Mouse (Mus musculus) thymus, adult 2 months (tissue): Measurements from ENCODE around the gene Camkk2. TPM values are rescaled to one million over a fixed set of nuclear protein-coding genes. Genes with fewer than 3 reads are reported as not detected.

ENCODE experiments used
- DNase-seq: peaks from one replicate; pipeline ENCODE4 v3.0.0; 2021
- H3K27ac ChIP-seq: fragments of 200-500 bp; 2 replicates; pipeline ENCODE4 v1.5.1; 2012; ENCODE audit warnings: low read length, control low read depth; ENCODE audit not compliant: control insufficient read depth, insufficient read depth
- H3K27me3 ChIP-seq: fragments of 200-500 bp; 2 replicates; pipeline ENCODE4 v1.6.1; 2012; ENCODE audit warnings: mild to moderate bottlenecking, low read length, moderate library complexity, mixed read lengths; ENCODE audit not compliant: control insufficient read depth, insufficient read depth
- H3K36me3 ChIP-seq: fragments of 200-500 bp; 2 replicates; pipeline ENCODE4 v1.6.1; 2012; ENCODE audit warnings: mild to moderate bottlenecking, low read length, moderate library complexity; ENCODE audit not compliant: control insufficient read depth, insufficient read depth
- H3K4me1 ChIP-seq: fragments of 200-500 bp; replicated peaks from 2 replicates; pipeline ENCODE4 v1.6.1; 2012; ENCODE audit warnings: low read length; ENCODE audit not compliant: control insufficient read depth, insufficient read depth
- H3K4me3 ChIP-seq: fragments of 200-500 bp; 2 replicates; pipeline ENCODE4 v1.5.1; 2012; ENCODE audit warnings: mild to moderate bottlenecking, low read length, control low read depth, moderate library complexity; ENCODE audit not compliant: control insufficient read depth, insufficient read depth
- CTCF ChIP-seq: fragments of 200-500 bp; IDR thresholded peaks from 2 replicates; pipeline ENCODE4 v1.5.1; 2012; ENCODE audit warnings: mild to moderate bottlenecking, control low read depth, low read length, moderate library complexity, borderline replicate concordance; ENCODE audit not compliant: control insufficient read depth, poor library complexity, insufficient read depth; ENCODE audit errors: extremely low read depth
- POLR2A ChIP-seq: fragments of 200-500 bp; IDR thresholded peaks from 2 replicates; pipeline ENCODE4 v1.6.1; 2012; ENCODE audit warnings: mild to moderate bottlenecking, low read length, control low read depth, moderate library complexity; ENCODE audit not compliant: control insufficient read depth, poor library complexity, insufficient read depth; ENCODE audit errors: extremely low read depth
- WGBS: fragments of 180-500 bp; shearing (Covaris S2); methylation state at CpG from one replicate; pipeline ENCODE4 v1.1.7; 2018; 5-methylcytosine and 5-hydroxymethylcytosine counted together
- polyA plus RNA-seq: library from polyadenylated mRNA; depleted of rRNA; stranded (reverse); fragments of >200 nt; gene quantifications from 2 replicates; pipeline ENCODE4 v1.2.3, GENCODE M21; 2012

The Camkk2 gene
- polyA plus RNA-seq, 1 experiment, result 31.1 TPM

DNA sequence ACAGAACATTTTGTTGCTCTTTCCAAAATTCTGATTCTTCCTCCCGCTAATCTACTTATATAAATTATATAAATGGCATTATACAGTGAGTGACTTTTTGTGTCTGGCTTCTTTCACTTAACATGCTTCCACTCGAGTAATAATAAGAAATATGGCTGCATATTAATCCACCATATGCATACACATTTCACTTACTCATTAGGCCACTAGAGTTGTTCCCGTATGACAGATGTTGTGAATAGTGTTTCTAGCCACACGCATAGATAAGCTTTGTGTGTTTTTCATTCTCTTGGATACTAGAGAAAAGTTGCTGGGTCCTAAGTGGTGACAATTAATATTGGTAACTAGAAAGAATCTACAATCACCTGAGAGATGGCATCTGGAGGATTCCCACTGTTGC is 23.6 kb downstream of the Camkk2 start:
- H3K27me3 ChIP-seq, result no peaks in the 10 kb centered on the region
- peaks cover 6% of the 10 kb centered on the region; the same call in 1 of the 2 replicates for H3K4me1 ChIP-seq
- DNase-seq, result no peak
- WGBS, result 99% methylated on average over 4 of the region's 4 CpGs
- H3K27ac ChIP-seq, result no peak overlapping the region
- TF ChIP-seq POLR2A (no peak), CTCF (no peak)
- H3K36me3 ChIP-seq, result no peaks in the 10 kb centered on the region
- H3K4me3 ChIP-seq, result no peak overlapping the region

DNA sequence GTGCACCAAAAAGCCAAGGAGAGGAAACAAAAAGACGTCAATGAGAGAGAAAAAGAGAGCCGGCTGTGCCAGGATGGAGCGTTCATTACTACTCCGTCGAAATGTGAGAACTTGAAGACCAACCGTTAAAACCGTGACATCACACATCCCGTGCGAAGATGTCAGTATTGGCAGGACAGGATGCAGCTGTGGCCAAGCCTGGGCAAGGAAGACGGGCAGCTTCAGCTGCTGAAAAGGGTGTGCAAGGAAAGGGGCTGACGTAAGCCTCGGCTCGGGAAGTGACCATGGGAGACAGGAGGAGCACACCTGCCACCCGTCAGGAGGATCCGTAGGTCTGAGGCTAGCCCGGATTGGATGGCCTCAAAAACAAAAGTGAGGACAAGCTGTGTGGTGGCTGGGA is 24.7 kb downstream of the Camkk2 start:
- WGBS, result 62% methylated on average over 16 of the region's 16 CpGs
- no peaks in the 10 kb centered on the region for H3K27me3 ChIP-seq
- H3K4me3 ChIP-seq, result no peak overlapping the region
- no peak for TF ChIP-seq CTCF
- TF ChIP-seq POLR2A, result no peak
- H3K4me1 ChIP-seq, result peaks cover 6% of the 10 kb centered on the region; the same call in 1 of the 2 replicates
- no peak overlapping the region for H3K27ac ChIP-seq
- no peaks in the 10 kb centered on the region for H3K36me3 ChIP-seq
- no peak for DNase-seq

DNA sequence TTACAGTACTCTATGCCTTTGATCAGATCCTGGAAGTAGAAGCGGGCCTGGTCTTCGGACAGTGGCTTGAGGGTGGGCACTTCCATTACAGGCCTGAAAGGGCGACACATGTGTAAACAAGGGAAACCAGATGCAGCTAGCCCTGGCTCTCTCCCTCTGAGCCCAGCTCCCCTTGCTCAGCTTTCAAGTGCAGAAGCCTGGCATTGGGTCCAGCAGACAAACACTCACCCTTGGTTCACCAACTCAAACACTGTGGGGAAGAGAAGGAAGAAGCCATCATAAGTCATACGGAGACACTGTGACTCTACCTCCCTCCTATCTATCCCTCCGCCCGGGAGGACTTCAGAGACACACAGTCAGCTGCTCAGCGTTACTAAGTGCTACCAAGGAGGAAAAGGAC is 31.3 kb downstream of the Camkk2 start:
- H3K27ac ChIP-seq, result no peak overlapping the region
- 0 out of 2 replicates have a peak, but pooled peaks cover 4% of the 10 kb centered on the region for H3K4me1 ChIP-seq
- H3K27me3 ChIP-seq, result no peaks in the 10 kb centered on the region
- DNase-seq, result no peak
- WGBS, result 97% methylated on average over 7 of the region's 7 CpGs
- H3K36me3 ChIP-seq, result no peaks in the 10 kb centered on the region
- no peak overlapping the region for H3K4me3 ChIP-seq
- TF ChIP-seq CTCF (no peak), POLR2A (no peak)

DNA sequence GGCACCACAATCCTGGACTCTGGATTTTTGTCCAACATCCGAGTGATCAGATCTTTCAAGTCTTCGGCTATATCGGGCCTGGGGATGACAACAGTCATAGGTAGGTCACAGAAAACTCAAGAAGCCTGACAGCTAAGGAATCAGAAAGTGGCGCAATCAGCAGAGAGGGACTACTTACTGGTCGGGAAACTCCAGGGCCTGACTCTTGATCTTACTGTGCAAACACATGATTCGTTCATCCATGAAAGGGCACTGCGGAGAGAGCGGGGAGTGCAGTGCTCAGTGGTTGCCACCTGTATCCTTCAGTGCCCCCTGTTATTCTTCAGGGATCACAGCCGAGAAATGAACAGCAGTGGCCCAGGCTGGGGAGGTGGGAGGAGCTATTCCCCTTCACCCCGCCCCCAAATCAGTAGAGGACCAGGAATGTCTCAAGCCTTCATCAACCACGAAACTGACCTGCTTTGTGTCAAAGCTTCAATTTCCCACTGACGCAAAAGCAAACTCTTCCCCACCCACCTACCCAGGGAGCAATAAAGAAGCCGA is 35.3 kb downstream of the Camkk2 start:
- DNase-seq, result no peak
- Histone ChIP-seq H3K4me1 (0 out of 2 replicates have a peak, but pooled peaks cover 4% of the 10 kb centered on the region), H3K36me3 (no peaks in the 10 kb centered on the region), H3K27me3 (no peaks in the 10 kb centered on the region), H3K4me3 (no peak overlapping the region), H3K27ac (no peak overlapping the region)
- TF ChIP-seq CTCF (no peak), POLR2A (no peak)
- 95% methylated on average over 13 of the region's 13 CpGs for WGBS

DNA sequence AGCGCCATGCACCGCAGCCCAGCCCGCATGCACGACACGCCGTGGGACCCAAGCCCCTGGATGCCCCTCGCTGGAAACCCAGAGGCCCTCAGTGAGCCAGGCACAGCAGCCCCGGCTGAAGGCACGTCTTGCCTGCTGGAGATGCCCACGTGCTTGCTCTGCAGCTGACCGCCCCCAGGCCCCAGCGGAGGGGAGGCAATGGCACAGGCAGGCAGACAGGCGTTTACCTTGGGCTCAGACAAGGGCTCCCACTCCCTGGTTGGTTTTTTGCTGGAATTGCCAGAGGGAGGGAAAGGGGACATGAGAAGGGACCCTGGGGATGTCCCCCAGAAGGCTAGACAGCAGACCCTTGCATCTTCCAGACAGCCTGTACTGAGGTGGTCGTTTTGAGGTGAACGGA is 42.4 kb downstream of the Camkk2 start:
- no peak overlapping the region for H3K4me3 ChIP-seq
- TF ChIP-seq CTCF (no peak), POLR2A (no peak)
- no peaks in the 10 kb centered on the region for H3K27me3 ChIP-seq
- DNase-seq, result no peak
- H3K27ac ChIP-seq, result no peak overlapping the region
- 98% methylated on average over 15 of the region's 15 CpGs for WGBS
- peaks cover 26% of the 10 kb centered on the region for H3K4me1 ChIP-seq
- H3K36me3 ChIP-seq, result no peaks in the 10 kb centered on the region

DNA sequence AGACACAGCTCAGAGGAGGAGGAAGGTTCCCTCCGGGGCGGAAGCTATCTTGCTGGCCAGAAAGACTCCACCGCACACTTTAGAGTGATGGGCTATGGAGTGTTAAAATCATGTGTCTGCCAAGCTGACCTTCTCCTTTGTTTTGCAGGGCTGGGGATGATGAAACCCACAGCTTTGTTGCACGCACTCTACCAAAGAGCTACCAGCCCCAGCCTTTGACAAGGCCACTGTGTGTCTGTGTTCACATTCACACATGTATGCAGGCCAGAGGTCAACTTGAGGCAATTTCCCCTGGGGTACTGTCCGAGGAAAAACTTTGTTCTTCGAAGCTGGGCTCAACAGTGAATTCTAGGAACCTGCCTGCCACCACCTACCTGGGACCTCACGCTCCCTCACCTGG is 43.4 kb downstream of the Camkk2 start:
- WGBS, result 96% methylated on average over 7 of the region's 7 CpGs
- Histone ChIP-seq H3K36me3 (no peaks in the 10 kb centered on the region), H3K27me3 (no peaks in the 10 kb centered on the region), H3K27ac (no peak overlapping the region), H3K4me3 (no peak overlapping the region), H3K4me1 (peaks cover 32% of the 10 kb centered on the region)
- no peak for TF ChIP-seq POLR2A
- no peak for TF ChIP-seq CTCF
- DNase-seq, result no peak

DNA sequence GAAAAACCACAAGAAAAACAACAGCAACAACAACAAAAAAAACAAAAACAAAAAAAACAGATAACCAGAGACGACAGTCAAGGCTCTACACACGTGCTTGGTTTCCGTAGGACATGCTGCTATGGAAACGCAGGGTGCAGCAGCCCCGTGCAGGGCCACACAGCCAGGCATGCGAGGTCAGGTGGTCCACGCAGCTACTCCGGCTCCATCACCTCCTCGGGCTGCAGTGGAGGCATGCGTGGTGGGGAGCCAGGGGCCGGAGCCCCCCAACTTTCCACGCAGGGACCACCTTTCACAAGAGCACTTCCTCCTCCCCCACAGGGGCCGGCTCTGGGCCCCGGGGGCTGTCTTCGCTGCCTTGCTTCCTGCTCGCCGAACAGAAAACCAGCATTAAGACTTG is 45.3 kb downstream of the Camkk2 start:
- Histone ChIP-seq H3K4me3 (peak overlapping the region; percentile 75), H3K36me3 (no peaks in the 10 kb centered on the region), H3K27ac (no peak overlapping the region), H3K27me3 (no peaks in the 10 kb centered on the region), H3K4me1 (peaks cover 32% of the 10 kb centered on the region)
- DNase-seq, result peak; percentile 49
- TF ChIP-seq POLR2A (no peak), CTCF (0 out of 2 replicates have a peak, but pooled peaks have one; percentile 25)
- WGBS, result 3% methylated on average over 17 of the region's 17 CpGs
